Mouse (Mus musculus): ENCODE measurements around the gene Dlx2.

GRCm38 (mm10) chr2:71577059-71577458 is 30.5 kb upstream of the Dlx2 start:
- no peak for TF ChIP-seq CTCF (IDR thresholded peaks at IDR 0.05; ENCODE audit: control insufficient read depth, insufficient read depth, insufficient replicate concordance, low read depth, low read length)
- TF ChIP-seq POLR2A (IDR thresholded peaks at IDR 0.05; ENCODE audit: control insufficient read depth, low read depth, low read length) = no peak

Measured in testis, adult 2 months (tissue).